Mouse (Mus musculus) embryo, embryonic 9.5 days (tissue): ENCODE measurements around the gene Txnl4b.

Source experiments
- DNase-seq: peaks from one replicate; pipeline ENCODE4 v3.0.0-alpha.2; 2017; ENCODE audit errors: extremely low spot score

The Txnl4b gene

DNA sequence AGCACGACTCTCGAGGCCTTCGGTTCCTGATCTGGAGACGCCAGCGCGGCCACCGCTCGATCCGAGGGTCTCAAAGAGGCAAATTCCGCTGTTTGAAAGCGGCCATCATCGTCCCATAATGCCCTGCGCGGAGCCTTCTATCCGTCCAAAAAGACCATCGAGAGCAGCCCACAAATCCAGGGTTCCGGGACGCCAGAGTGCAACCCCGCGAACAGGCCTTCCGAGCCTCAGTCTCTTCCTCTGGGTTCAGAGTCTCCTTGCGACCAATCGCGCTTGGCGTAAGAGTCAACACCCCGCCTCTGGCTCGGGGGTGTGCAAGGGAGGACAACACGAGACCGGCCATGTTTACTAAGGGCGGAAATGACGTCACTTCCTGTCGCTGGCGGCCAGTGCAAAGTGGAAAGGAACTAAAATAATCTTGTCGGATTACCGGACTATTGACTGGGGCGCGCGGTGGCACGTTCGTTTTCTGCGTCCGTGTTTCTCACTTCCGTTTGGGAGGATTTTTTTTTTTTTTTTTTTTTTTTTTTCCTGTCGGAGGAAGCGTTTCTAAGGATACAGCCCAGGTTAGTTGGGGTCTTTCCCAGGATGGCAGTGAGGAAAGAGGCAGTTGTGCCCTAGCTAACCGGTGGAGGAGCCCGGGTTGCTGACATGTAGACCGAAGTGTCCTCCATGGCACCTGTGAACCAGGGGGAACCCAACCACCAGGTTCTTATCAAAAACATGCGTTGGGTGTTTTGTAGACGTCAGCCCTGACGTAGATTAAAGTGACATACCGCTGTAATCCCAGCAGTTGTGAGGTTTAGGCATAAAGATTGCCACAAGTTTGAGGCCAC lies at the start of gene Txnl4b, which contains the start of gene Dhx38:
Gene Txnl4b (plus strand): TSS at position 395 of the 836 bp plus-strand sequence.
Gene Dhx38 (minus strand): TSS at position 364 of the 836 bp plus-strand sequence.
- DNase-seq, result peak; percentile 96

DNA sequence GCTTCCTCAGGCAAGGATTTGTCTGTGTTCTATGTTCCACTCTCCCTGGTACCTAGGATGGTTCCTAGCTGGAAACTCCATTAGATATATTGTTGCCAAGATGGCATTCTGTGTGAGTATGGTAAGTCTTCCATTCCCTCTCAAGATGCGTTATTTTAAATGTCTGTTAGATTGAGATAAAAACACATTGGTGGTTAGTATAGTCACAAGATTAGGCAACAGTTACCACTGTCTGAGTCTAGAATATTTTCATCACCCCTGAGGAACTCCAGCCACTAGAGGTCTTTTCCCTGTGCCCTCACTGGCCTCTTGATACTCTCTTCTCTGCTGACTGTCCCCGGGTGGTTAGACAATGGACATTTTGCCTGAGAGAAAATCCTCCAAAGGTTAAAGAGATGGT lies 41.7 kb upstream of the Txnl4b start:
- DNase-seq, result no peak

DNA sequence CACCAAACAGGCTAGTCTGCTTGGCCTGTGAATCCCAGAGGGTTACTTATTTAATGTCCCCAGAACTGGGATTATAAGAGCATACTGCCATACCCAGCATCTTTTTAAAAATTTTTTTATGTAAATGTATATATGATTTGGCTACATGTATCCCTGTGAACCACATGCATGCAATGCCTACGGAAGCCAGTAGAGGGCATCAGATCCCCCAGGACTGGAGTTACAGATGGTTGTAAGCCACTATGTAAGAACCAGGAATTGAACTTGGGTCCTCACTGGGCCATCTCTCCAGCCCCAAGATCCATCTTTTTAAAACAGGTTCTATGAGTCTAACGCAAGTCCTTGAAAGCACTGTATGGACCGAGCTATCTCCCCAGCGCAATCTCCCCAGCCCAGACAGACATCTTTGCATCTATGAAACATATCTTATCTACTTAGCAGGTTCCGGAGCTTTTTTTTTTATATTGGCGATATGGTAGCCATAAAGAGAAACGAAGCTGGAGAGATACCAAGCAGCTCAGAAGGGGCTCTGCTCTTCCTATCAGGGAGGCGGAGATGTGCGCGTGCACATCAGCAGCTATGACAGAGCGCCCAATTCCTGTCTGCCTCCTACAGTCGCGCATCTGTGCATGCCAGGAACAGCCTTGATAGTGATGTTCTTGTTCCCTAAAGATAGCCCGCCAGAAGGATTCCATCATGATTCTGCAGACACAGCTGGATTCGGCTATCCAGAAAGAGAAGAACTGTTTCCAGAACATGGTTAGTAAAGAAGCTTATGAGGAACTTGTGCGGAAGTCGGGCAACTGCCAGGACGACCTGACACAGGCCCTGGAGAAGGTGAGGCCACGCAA lies 30.3 kb upstream of the Txnl4b start:
- DNase-seq, result peak; percentile 41

DNA sequence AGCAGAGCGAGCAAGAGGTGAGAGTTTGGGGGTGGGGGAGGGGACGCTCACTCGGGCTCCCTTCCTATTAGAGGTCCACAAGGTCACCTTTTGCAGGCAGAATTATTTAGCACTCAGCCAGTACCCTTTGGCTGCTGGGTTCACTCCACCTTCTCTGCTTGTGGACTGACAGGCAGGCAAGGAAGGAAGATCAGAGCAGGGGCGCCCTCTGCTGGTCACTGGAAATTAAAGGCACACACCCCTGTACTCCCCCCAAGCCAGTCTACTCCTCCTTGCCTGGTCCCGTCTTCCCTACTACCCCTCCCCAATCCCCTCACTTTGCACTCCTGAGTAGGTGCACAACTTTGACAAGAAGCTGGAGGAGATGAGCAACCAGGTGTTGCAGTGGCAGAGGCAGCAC lies 29.0 kb upstream of the Txnl4b start:
- DNase-seq, result peak; percentile 81

DNA sequence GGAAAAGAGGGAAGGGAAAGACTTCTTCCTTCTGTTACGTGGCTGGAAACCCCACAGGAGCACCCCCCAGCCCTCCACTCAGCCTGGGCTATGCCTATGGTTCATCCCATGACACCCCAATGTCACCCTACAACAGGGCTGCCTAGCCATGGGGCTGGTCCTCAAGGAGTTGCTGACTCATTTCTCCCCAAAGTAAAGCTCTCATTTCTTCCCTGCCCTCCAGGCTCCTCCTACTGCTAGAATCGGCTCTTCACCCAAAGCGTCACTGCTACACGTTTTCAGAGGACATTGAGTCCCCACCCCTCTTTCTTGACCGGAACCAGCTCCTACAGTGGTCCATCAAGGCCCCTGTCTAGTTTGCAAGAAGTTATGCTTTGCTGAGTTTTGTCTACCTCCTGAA lies 23.5 kb upstream of the Txnl4b start:
- no peak for DNase-seq

DNA sequence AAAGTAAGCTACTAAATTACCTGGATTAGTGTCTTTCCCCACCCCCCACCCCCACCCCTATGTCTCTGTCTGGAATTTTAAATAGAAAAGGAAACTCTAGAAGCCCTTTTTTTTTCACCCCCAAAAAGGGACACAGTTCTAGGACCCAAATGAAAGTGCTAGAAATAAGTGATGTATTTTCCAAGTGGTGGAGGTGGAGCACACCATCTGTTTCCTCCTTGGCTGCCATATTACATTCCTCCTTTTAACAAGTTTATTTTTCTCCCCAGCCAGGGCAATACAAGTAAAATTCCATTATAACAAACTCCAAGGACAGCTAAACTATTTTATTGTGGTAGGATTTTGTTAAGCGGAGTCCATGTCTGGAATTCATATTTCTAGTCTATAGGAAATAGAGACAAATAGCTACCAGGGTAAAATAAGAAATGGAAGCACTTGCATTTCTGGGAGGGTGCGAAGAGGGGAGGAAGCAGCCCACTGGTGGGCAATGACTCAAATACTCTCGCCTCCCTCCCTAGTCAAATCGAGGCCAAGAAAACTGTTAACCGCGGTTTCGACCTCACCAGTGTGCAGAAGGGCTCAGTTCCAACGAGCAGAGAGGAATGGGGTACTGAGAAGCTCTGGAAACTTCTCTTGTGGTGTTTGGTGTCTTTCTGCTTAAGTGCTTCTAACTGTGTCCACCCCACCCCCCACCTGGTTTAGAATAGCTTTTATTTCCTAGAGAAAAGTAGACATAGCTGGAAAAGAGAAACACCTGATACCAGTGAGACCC lies 22.8 kb upstream of the Txnl4b start:
- DNase-seq, result no peak

DNA sequence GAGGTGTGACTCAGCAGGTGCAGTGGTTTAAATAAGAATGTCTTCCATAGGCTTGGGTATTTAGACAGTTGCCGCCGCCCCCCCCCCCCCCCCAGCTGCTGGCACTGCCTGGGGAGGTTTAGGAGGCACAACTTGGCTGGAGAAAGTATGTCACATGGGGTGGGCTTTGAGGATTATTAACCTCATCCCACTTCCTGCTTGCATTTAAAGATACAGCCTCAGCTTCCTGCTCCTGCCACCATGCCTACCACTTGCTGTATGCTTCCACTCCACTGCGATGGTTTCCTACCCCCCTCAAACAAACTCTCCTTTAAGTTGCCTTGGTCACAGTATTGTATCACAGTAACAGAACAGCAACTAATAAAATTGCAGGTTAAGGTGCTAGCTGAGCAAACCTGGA lies 21.6 kb upstream of the Txnl4b start:
- DNase-seq, result no peak

DNA sequence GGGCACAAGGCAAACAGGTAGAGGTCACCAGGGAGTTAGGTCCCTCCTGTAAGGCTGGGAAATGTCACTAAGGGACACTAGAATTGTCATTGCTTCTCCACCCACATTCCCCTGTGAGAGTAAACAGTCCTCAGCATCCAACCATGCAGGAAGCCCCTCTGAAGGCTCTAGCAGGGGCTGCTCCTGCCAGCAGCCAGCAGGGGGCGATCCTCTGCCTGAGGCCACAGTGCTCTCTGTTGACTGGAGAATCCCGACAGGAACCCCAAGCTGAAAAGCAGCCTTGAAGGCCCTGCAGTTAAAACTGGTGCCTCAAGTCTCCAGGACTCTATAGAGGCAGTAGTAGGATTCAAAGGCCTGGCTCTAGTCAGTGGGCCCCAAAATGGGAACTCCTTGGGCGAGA lies 14.0 kb upstream of the Txnl4b start:
- peak; percentile 24 for DNase-seq

DNA sequence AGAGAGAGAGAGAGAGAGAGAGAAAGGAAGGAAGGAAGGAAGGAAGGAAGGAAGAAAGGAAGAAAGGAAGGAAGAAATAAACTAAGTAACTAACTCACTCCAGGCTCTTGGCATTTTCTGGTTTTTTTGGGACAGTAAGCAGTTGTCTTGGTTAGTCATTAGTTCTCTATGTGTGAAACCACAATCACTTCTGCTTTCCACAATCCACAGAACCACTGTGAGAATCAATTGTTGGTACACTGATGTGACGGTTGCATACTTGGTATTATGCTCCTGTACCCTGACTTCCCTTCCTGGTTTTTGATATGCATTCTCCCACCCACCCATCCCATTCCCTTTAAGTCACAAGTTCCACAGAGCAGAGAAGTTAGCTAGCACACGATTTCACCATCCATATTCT lies 1.8 kb upstream of the Txnl4b start:
- no peak for DNase-seq

DNA sequence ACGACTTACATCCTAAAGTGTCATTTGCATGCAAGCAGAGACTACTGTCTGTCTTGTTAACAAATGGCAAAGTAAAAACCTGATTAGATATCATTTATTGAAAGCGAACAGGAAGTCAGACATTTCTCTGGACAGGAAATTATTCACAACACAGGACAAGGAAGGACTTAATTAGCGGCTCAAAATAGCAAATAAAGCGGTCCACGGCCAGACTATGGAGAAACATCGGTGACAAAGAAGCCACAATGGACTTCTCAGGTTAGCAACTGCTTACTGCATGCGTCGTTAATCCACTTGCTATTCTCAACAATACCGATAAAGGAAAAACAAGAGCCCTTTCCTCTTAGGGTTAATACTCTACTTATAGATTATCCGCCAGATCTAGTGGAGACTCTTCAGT lies 926 bp upstream of the Txnl4b start:
- DNase-seq, result no peak

DNA sequence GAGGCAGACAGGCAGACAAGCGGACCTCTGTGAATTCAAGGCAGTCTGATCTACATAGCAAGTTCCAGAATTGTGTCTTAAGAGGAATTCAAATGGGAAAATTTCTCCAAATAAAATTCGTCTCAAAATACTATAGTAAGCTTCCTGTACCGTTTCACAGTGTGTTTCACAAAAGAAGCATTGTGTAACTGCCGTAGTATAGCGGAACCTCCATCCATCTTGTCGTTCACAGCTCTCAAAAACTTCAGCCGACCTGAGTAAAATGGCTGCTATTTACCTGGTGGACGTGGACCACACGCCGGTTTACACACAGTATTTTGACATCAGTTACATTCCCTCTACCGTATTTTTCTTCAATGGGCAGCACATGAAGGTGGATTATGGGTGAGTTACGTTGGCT lies 5.4 kb downstream of the Txnl4b start:
- no peak for DNase-seq

DNA sequence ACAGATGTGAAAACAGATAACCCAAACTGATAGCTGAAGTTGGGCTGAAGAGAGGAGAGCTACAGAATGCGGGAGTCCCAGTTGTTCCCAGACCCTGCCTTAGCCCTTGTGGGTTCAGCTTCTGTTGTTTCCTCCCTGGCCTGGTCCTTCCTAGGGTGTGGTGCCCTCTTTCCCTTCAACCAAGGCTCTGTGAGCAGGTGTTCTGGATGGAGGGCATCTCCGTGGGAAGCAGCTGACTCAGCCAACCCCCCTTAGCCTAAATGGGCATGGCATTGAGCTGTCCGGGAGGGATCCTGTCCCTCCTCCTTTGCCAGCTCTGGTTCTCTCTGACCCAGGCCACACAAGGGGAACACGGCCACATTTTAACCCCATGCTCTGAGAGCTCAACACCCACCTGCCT lies 10.6 kb downstream of the Txnl4b start:
- no peak for DNase-seq

DNA sequence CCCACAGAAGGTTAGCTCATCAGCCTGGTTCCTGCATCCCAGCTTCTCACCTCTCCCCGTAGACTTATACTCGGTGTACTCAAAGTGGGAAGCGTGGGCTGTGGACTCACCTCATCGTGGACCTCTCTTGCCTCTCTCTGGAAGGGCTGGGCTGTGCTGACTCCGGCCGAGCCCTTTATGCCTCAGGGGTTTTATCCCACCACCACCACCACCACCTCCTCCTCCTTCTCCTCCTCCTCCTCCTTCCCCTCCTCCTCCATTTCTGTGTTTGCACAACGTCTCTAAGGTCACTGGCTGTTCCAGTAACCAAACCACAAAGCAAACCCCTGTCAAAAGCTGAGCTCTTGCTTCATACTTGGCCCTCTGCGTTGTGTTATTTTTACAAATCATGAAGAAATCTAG lies 13.2 kb downstream of the Txnl4b start, which contains the start of gene Hp:
Gene Hp (minus strand): TSS at position 273 of the 402 bp plus-strand sequence.
- DNase-seq, result no peak

DNA sequence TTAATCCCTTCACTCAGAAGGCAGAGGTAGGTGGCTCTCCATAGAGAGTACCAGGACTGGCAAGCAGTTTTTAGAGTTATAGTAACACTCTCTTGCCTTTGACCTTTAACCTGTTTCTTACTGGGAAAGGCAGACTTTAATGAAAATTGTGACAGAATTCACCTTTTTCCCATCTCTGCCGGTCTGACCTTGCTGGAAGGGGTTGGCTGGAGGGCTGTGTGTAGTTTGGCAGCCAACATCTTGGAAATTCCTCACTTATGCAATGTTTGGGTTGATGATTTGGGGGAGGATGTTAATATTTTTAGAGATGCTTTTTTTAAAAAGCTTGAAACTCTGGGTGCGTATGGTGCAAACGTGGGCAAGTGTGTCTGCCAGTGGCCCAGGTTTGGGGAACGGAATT lies 18.6 kb downstream of the Txnl4b start:
- DNase-seq, result no peak

DNA sequence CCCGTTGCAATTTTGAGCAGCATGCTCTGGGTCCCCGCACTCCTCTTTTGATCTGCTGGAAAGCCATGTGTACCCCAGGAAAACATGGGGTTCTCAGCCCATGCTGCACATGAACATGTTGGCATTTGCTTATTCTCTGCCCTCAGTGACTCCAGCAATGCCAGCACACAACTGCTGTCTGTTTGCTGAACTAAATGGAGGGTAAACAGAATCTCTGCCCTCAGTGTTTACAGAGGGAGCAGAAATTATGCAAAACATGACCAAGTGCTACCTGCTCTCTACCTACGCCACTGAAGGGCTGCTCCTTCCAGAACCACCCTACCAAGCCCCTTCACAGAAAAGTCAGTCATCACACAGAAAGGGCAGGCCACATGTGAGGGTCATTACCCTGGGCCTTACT lies 19.1 kb downstream of the Txnl4b start:
- DNase-seq, result no peak

DNA sequence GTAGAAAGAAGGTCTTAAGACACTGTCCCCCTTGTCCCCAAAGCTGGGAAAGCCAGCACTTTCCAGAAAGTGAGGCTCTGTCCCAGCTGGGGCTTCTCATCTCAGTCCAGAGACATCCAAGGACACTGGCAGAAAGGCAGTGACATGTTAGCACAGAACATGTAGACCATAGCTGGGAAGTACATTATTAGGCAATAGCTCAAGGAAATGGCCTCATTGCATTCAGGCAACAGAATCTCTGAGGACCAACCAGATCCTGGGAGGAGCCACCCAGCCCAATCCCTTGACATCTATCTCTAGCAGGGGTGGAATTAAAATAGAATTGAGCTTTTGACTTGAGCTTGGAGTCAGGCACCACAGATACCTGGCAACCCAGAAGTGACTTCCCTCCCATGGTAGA lies 20.0 kb downstream of the Txnl4b start:
- no peak for DNase-seq

DNA sequence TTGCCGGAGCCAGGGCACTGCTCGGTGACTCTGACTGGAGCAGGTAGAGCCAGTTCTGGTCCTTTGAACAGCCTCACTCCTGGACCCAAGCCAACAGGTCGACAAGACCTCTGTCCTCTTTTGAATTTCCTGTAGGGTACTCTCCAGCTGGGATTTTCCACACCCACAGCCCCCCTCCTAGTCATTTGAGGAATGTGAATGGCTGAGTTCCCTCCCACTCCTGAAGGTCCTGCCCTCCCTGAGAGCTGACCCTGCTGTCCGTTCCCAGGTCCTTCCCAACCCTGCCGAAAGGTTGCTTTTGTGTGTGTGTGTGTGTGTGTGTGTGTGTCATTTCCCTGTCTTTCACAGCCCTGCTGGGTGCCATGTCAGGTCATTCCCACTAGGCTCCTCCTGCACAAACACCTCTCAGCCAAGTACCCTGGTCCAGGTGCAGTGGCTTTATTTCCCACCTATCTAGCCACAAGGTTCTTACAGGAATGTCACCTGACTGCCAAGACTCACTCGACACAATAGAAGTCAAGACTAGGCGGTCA lies 21.3 kb downstream of the Txnl4b start:
- DNase-seq, result no peak

DNA sequence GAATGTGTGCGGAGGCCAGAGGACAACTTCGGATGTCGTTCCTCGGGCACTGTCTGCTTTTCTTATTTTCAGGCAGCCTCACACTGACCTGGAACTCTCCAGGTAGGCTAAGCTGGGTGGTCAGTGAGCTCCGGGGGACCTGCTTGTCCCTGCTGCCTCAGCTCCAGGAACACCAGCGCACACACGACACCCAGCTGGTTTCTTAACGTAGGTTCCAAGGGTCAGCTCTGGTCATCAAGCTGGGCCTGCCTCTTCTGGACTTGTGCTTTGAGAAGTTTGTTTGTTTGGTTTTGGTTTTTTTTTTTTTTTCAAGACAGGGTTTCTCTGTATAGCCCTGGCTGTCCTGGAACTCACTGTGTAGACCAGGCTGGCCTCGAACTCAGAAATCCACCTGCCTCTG lies 25.2 kb downstream of the Txnl4b start:
- no peak for DNase-seq

DNA sequence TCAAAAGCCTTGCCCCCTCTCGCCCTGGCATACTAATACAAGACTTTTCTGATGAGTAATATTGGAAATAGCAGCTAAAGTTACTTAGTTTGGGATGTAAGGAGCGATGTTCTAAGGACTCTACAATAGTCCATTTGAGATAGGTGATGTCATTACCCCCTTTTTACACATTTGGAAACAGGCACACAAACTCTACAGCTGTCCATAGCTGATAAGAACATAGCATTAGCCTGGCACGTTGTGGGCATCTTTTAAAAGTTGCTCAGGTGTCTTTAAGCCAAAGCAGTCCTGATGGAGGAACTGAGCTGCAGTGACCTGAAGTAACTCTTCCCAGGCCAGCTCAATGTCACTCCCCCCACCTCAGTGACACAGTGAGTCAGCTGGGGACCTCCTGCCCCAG lies 25.7 kb downstream of the Txnl4b start:
- DNase-seq, result no peak

DNA sequence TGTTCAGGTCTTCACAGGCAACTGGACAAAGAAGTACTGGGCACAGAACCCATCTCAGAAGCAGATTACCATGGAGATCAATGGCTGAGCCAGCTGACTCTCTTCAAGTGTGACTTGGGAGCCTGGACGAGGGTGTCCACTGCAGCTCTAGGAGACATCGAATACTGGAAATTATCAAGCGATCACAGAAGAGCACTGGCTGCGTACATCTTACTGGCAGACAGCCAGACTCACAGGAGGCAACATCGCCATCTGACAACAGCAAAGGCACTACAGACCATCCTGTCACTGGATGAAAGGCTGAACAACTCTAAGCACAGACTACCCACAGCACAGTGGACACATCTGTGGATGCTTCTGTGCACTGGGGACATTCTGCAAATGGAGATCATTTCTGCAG lies 26.5 kb downstream of the Txnl4b start:
- DNase-seq, result no peak

DNA sequence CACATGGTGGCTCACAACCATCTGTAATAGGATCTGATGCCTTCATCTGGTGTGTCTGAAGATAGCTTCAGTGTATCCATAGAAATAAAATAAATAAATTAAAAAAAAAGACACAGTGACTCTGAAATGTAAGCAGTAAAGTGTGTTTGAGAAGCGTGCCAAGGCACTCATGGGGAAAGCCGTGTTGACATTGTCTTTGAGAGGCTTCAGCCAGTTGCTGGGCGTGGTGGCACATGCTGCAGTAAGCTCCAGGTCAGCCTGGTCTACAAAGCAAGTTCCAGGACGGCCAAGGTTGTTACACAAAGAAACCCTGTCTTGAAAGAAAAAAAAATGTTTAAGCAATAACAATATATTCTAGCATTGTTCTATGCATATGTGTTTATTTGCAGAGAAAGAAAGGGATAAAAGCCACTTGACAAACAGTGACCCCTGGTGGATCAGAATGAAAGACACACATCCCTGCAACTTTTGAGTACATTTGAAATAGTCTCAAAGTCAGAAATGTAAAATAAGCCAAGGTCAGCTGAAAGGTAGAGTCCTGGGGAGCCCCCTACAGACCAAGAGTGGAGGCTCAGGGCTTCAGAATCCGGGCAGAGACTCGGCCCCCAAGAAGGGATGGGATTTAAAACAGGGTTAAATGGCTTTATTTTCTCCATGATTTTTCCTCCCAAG lies 27.6 kb downstream of the Txnl4b start:
- DNase-seq, result no peak
